Mouse (Mus musculus) olfactory bulb, adult 2 months (tissue): ENCODE data around the gene Pnma1.

ENCODE experiments used
- CTCF ChIP-seq: fragments of 200-500 bp; IDR thresholded peaks from 2 replicates; pipeline ENCODE4 v1.5.1; 2012; ENCODE audit warnings: low read depth, mild to moderate bottlenecking, low read length, moderate library complexity; ENCODE audit not compliant: insufficient read depth
- POLR2A ChIP-seq: fragments of 200-500 bp; IDR thresholded peaks from 2 replicates; pipeline ENCODE4 v1.6.1; 2012; ENCODE audit warnings: mild to moderate bottlenecking, low read depth, low read length, moderate library complexity; ENCODE audit not compliant: insufficient read depth

GRCm38 (mm10) chr12:84173309-84173915 is 25.1 kb upstream of the Pnma1 start:
- TF ChIP-seq CTCF: no peak
- TF ChIP-seq POLR2A: no peak
